Mouse (Mus musculus) lung, embryonic 14.5 days (tissue): ENCODE data around the gene Map3k1. TPM values are rescaled to one million over a fixed set of nuclear protein-coding genes. Genes with fewer than 3 reads are reported as not detected.

Source experiments
- ATAC-seq: fragments of 200-750 bp; cut with Nextera tagmentation; 2 replicates; pipeline ENCODE4 v1.8.0; 2017; ENCODE audit warnings: mild to moderate bottlenecking, moderate TSS enrichment, moderate library complexity; ENCODE audit not compliant: insufficient read depth
- DNase-seq: peaks from one replicate; pipeline ENCODE4 v3.0.0-alpha.2; 2015
- H3K27ac ChIP-seq: fragments of 300-500 bp; sonication (generic); 2 replicates; pipeline ENCODE4 v1.5.1; 2014; ENCODE audit warnings: low read depth, mild to moderate bottlenecking, moderate library complexity
- H3K27me3 ChIP-seq: fragments of 300-500 bp; sonication (generic); 2 replicates; pipeline ENCODE4 v1.6.1; 2014; ENCODE audit warnings: low read length, control low read depth; ENCODE audit not compliant: insufficient read depth
- H3K36me3 ChIP-seq: fragments of 300-500 bp; sonication (generic); 2 replicates; pipeline ENCODE4 v1.6.1; 2014; ENCODE audit warnings: control low read depth; ENCODE audit not compliant: insufficient read depth
- H3K4me1 ChIP-seq: fragments of 300-500 bp; sonication (generic); 2 replicates; pipeline ENCODE4 v1.6.1; 2014; ENCODE audit warnings: antibody characterized with exemption, control low read depth; ENCODE audit not compliant: insufficient read depth
- H3K4me2 ChIP-seq: fragments of 300-500 bp; sonication (generic); 2 replicates; pipeline ENCODE4 v1.6.1; 2014; ENCODE audit warnings: mild to moderate bottlenecking
- H3K4me3 ChIP-seq: fragments of 300-500 bp; sonication (generic); 2 replicates; pipeline ENCODE4 v1.5.1; 2014; ENCODE audit warnings: low read depth, low read length
- H3K9ac ChIP-seq: fragments of 300-500 bp; sonication (generic); 2 replicates; pipeline ENCODE4 v1.6.1; 2014
- H3K9me3 ChIP-seq: fragments of 300-500 bp; sonication (generic); 2 replicates; pipeline ENCODE4 v1.6.1; 2016; ENCODE audit warnings: low read depth, low read length, control low read depth
- CTCF ChIP-seq: IDR thresholded peaks from 2 replicates; pipeline ENCODE4 v1.5.1; 2016; ENCODE audit warnings: antibody characterized with exemption, low read depth
- WGBS: fragments of 180-500 bp; shearing (Covaris S2); extraction: QIAGEN DNeasy Blood & Tissue Kit; methylation state at CpG from one replicate; pipeline ENCODE4 v1.1.7; 2014; 5-methylcytosine and 5-hydroxymethylcytosine counted together
- polyA plus RNA-seq: library from polyadenylated mRNA; unstranded; fragments of >200 nt; fragmentation: Nextera tagmentation; extraction: Ambion mirVana; gene quantifications from 2 replicates; pipeline ENCODE4 v1.2.1, GENCODE M21; 2014

Gene Map3k1
- polyA plus RNA-seq, 1 experiment from 2014 or later: 37.2 TPM

GRCm38 (mm10) chr13:111805738-111806722 is 2.8 kb downstream of the Map3k1 start:
- peak overlapping the region; percentile 79 for H3K4me2 ChIP-seq
- WGBS: 24% methylated on average over 15 of the region's 15 CpGs
- peak overlapping the region; percentile 98 for H3K27ac ChIP-seq
- H3K9me3 ChIP-seq: no peaks in the 10 kb centered on the region
- no peaks in the 10 kb centered on the region for H3K36me3 ChIP-seq
- H3K4me1 ChIP-seq: peaks cover 34% of the 10 kb centered on the region
- DNase-seq: peak; percentile 78
- H3K27me3 ChIP-seq: no peaks in the 10 kb centered on the region
- H3K4me3 ChIP-seq: peak overlapping the region; percentile 94
- no peak for ATAC-seq
- peak overlapping the region; percentile 35 for H3K9ac ChIP-seq
- peak; percentile 52 for TF ChIP-seq CTCF

- ATAC-seq: no peak
- no peaks in the 10 kb centered on the region for H3K9me3 ChIP-seq
These were observed 3.7 kb downstream of the Map3k1 start for GRCm38 (mm10) chr13:111804951-111805673.

GRCm38 (mm10) chr13:111804189-111804588 is 4.6 kb downstream of the Map3k1 start:
- 45% methylated on average over 8 of the region's 8 CpGs for WGBS

More at GRCm38 (mm10) chr13:111804951-111805673, 3.7 kb downstream of the Map3k1 start:
- no peak for TF ChIP-seq CTCF
- Histone ChIP-seq H3K36me3 (no peaks in the 10 kb centered on the region), H3K27ac (peak overlapping the region; percentile 98), H3K4me3 (peak overlapping the region; percentile 94), H3K27me3 (no peaks in the 10 kb centered on the region), H3K4me1 (peaks cover 37% of the 10 kb centered on the region), H3K4me2 (peak overlapping the region; percentile 79), H3K9ac (peak overlapping the region; percentile 35)
- DNase-seq: peak; percentile 60
- WGBS: 15% methylated on average over 10 of the region's 10 CpGs

GRCm38 (mm10) chr13:111803506-111803905 is 5.3 kb downstream of the Map3k1 start:
- H3K4me1 ChIP-seq: peaks cover 48% of the 10 kb centered on the region
- 46% methylated on average over 6 of the region's 6 CpGs for WGBS
- DNase-seq (no peak), ATAC-seq (no peak)
- no peak for TF ChIP-seq CTCF
- H3K36me3 ChIP-seq: no peaks in the 10 kb centered on the region
- H3K9ac ChIP-seq: 0 out of 2 replicates have a peak overlapping the region, but pooled peaks have one; percentile 17
- no peak overlapping the region for H3K4me3 ChIP-seq
- H3K9me3 ChIP-seq: no peaks in the 10 kb centered on the region
- peak overlapping the region; percentile 79; the same call in 1 of the 2 replicates for H3K4me2 ChIP-seq
- H3K27ac ChIP-seq: no peak overlapping the region
- no peaks in the 10 kb centered on the region for H3K27me3 ChIP-seq

More at GRCm38 (mm10) chr13:111804189-111804588, 4.6 kb downstream of the Map3k1 start:
- TF ChIP-seq CTCF: no peak
- H3K9me3 ChIP-seq: no peaks in the 10 kb centered on the region
- DNase-seq: no peak
- H3K4me2 ChIP-seq: peak overlapping the region; percentile 79
- no peak overlapping the region for H3K4me3 ChIP-seq
- H3K27me3 ChIP-seq: no peaks in the 10 kb centered on the region
- H3K4me1 ChIP-seq: peaks cover 41% of the 10 kb centered on the region
- no peaks in the 10 kb centered on the region for H3K36me3 ChIP-seq
- ATAC-seq: no peak
- H3K9ac ChIP-seq: 0 out of 2 replicates have a peak overlapping the region, but pooled peaks have one; percentile 17
- no peak overlapping the region for H3K27ac ChIP-seq

- TF ChIP-seq CTCF: no peak
- Histone ChIP-seq H3K36me3 (no peaks in the 10 kb centered on the region), H3K9ac (no peak overlapping the region), H3K4me3 (no peak overlapping the region), H3K4me2 (no peak overlapping the region), H3K27ac (no peak overlapping the region), H3K27me3 (no peaks in the 10 kb centered on the region), H3K9me3 (no peaks in the 10 kb centered on the region), H3K4me1 (peaks cover 54% of the 10 kb centered on the region)
- DNase-seq: no peak
- 66% methylated on average over 11 of the region's 11 CpGs for WGBS
- no peak for ATAC-seq
These were observed 5.9 kb downstream of the Map3k1 start for GRCm38 (mm10) chr13:111802900-111803299.

GRCm38 (mm10) chr13:111802271-111802665 is 6.5 kb downstream of the Map3k1 start:
- 66% methylated on average over 2 of the region's 2 CpGs for WGBS
- no peak for TF ChIP-seq CTCF
- Histone ChIP-seq H3K27me3 (no peaks in the 10 kb centered on the region), H3K9me3 (no peaks in the 10 kb centered on the region), H3K4me2 (no peak overlapping the region), H3K4me3 (no peak overlapping the region), H3K27ac (no peak overlapping the region), H3K4me1 (peaks cover 60% of the 10 kb centered on the region), H3K36me3 (no peaks in the 10 kb centered on the region), H3K9ac (no peak overlapping the region)
- no peak for ATAC-seq
- DNase-seq: no peak
